Mouse (Mus musculus) testis, adult 2 months (tissue): ENCODE measurements at regions not wholly inside any gene's neighbourhood (a gene's known extent, or its start where the extent isn't known, plus 50 kb on each side); places are given as distances from the start of the nearest gene placed in this dataset.

Source experiments
- CTCF ChIP-seq: fragments of 200-500 bp; IDR thresholded peaks from 2 replicates; pipeline ENCODE4 v1.5.1; 2012; ENCODE audit warnings: low read depth, mild to moderate bottlenecking, inconsistent platforms, low read length, moderate library complexity; ENCODE audit not compliant: control insufficient read depth, insufficient read depth, insufficient replicate concordance
- POLR2A ChIP-seq: fragments of 200-500 bp; IDR thresholded peaks from 2 replicates; pipeline ENCODE4 v1.6.1; 2012; ENCODE audit warnings: low read depth, mild to moderate bottlenecking, inconsistent platforms, low read length, moderate library complexity; ENCODE audit not compliant: control insufficient read depth

GRCm38 (mm10) chr15:24968636-24969317, 444.8 kb downstream of the Basp1 start:
- TF ChIP-seq CTCF = no peak
- no peak for TF ChIP-seq POLR2A
